Mouse (Mus musculus) cortical plate, adult 2 months (tissue): ENCODE measurements at regions not wholly inside any gene's neighbourhood (a gene's known extent, or its start where the extent isn't known, plus 50 kb on each side); places are given as distances from the start of the nearest gene placed in this dataset.

Experiments used
- CTCF ChIP-seq: fragments of 200-500 bp; IDR thresholded peaks from 2 replicates; pipeline ENCODE4 v1.5.1; 2011; ENCODE audit warnings: mild to moderate bottlenecking, control low read depth, low read length; ENCODE audit not compliant: insufficient read depth; ENCODE audit errors: extremely low read depth
- POLR2A ChIP-seq: fragments of 200-500 bp; IDR thresholded peaks from 2 replicates; pipeline ENCODE4 v1.6.1; 2011; ENCODE audit warnings: mild to moderate bottlenecking, low read length, control low read depth; ENCODE audit not compliant: insufficient read depth; ENCODE audit errors: extremely low read depth

- no peak for TF ChIP-seq CTCF
- TF ChIP-seq POLR2A = no peak
Observed at GRCm38 (mm10) chr14:105706756-105707155, 189.9 kb downstream of the Spry2 start.
